Mouse (Mus musculus): Measurements from ENCODE around the gene Sdr39u1.

GRCm38 (mm10) chr14:55926847-55927246, 26.8 kb upstream of the Sdr39u1 start:
- TF ChIP-seq CTCF (IDR thresholded peaks at IDR 0.05; ENCODE audit: low read depth, low read length) (no peak), EP300 (IDR thresholded peaks at IDR 0.05; ENCODE audit: insufficient read depth, low read depth, low read length) (no peak), POLR2A (IDR thresholded peaks at IDR 0.05; ENCODE audit: insufficient read depth, low read length) (no peak)
